Mouse (Mus musculus): ENCODE data around the gene Zfp26. TPM values are rescaled to one million over a fixed set of nuclear protein-coding genes. Genes with fewer than 3 reads are reported as not detected.
A peak's percentile ranks its signal among the peaks of the same experiment; 100 is the strongest.

Zfp26 gene
- 0.11 and 0.18 TPM in 2 replicates for polyA plus RNA-seq (2012)

- no peak for TF ChIP-seq GATA1 (IDR thresholded peaks at IDR 0.05; ENCODE audit: low read length)
Observed at GRCm38 (mm10) chr9:20459377-20460317, at the start of gene Zfp26. TSS of gene Zfp26 (minus strand) at chr9:20460162.

GRCm38 (mm10) chr9:20509676-20510075, 49.7 kb upstream of the Zfp26 start:
- TF ChIP-seq GATA1 (IDR thresholded peaks at IDR 0.05; ENCODE audit: low read length): peak; percentile 10

- no peak for TF ChIP-seq GATA1 (IDR thresholded peaks at IDR 0.05; ENCODE audit: low read length)
Observed at GRCm38 (mm10) chr9:20504801-20505200, 44.8 kb upstream of the Zfp26 start.

- no peak for TF ChIP-seq GATA1 (IDR thresholded peaks at IDR 0.05; ENCODE audit: low read length)
Observed at GRCm38 (mm10) chr9:20493281-20493680, 33.3 kb upstream of the Zfp26 start.

GRCm38 (mm10) chr9:20492527-20493233, 32.7 kb upstream of the Zfp26 start, which contains the start of gene Zfp426:
TSS of gene Zfp426 (minus strand) at chr9:20492746.
- no peak for TF ChIP-seq GATA1 (IDR thresholded peaks at IDR 0.05; ENCODE audit: low read length)

- no peak for TF ChIP-seq GATA1 (IDR thresholded peaks at IDR 0.05; ENCODE audit: low read length)
Observed at GRCm38 (mm10) chr9:20491858-20492526, 32.0 kb upstream of the Zfp26 start.

GRCm38 (mm10) chr9:20489536-20489935, 29.6 kb upstream of the Zfp26 start:
- no peak for TF ChIP-seq GATA1 (IDR thresholded peaks at IDR 0.05; ENCODE audit: low read length)

GRCm38 (mm10) chr9:20479396-20479795, 19.4 kb upstream of the Zfp26 start:
- no peak for TF ChIP-seq GATA1 (IDR thresholded peaks at IDR 0.05; ENCODE audit: low read length)

GRCm38 (mm10) chr9:20476632-20477031, 16.7 kb upstream of the Zfp26 start:
- TF ChIP-seq GATA1 (IDR thresholded peaks at IDR 0.05; ENCODE audit: low read length): no peak

GRCm38 (mm10) chr9:20466761-20467442, 6.9 kb upstream of the Zfp26 start:
- TF ChIP-seq GATA1 (IDR thresholded peaks at IDR 0.05; ENCODE audit: low read length): no peak

GRCm38 (mm10) chr9:20453647-20454046, 6.3 kb downstream of the Zfp26 start:
- no peak for TF ChIP-seq GATA1 (IDR thresholded peaks at IDR 0.05; ENCODE audit: low read length)

GRCm38 (mm10) chr9:20451493-20451892, 8.5 kb downstream of the Zfp26 start:
- TF ChIP-seq GATA1 (IDR thresholded peaks at IDR 0.05; ENCODE audit: low read length): no peak

GRCm38 (mm10) chr9:20443183-20443783, 16.7 kb downstream of the Zfp26 start:
- no peak for TF ChIP-seq GATA1 (IDR thresholded peaks at IDR 0.05; ENCODE audit: low read length)

GRCm38 (mm10) chr9:20430004-20430403, 30.0 kb downstream of the Zfp26 start:
- TF ChIP-seq GATA1 (IDR thresholded peaks at IDR 0.05; ENCODE audit: low read length): no peak

- TF ChIP-seq GATA1 (IDR thresholded peaks at IDR 0.05; ENCODE audit: low read length): no peak
Observed at GRCm38 (mm10) chr9:20411460-20411859, 48.5 kb downstream of the Zfp26 start.
